Mouse (Mus musculus): Measurements from ENCODE around the gene 4930519P11Rik.

Gene 4930519P11Rik

GRCm38 (mm10) chr2:154583906-154584872 is 29.0 kb downstream of the 4930519P11Rik start:
- no peak for DNase-seq (ENCODE audit: low spot score)

- no peak for DNase-seq (ENCODE audit: low spot score)
Observed at GRCm38 (mm10) chr2:154581421-154581820, 31.8 kb downstream of the 4930519P11Rik start.

- DNase-seq (ENCODE audit: low spot score) = no peak
Observed at GRCm38 (mm10) chr2:154580586-154580985, 32.7 kb downstream of the 4930519P11Rik start.

GRCm38 (mm10) chr2:154577744-154578067 is 35.5 kb downstream of the 4930519P11Rik start:
- DNase-seq (ENCODE audit: low spot score) = no peak

- DNase-seq (ENCODE audit: low spot score) = no peak
Observed at GRCm38 (mm10) chr2:154576876-154577743, 36.1 kb downstream of the 4930519P11Rik start.

GRCm38 (mm10) chr2:154574271-154574670 is 39.0 kb downstream of the 4930519P11Rik start:
- DNase-seq (ENCODE audit: low spot score) = no peak

- no peak for DNase-seq (ENCODE audit: low spot score)
Observed at GRCm38 (mm10) chr2:154572996-154573395, 40.2 kb downstream of the 4930519P11Rik start.

GRCm38 (mm10) chr2:154571976-154572375 is 41.3 kb downstream of the 4930519P11Rik start:
- DNase-seq (ENCODE audit: low spot score) = no peak

- no peak for DNase-seq (ENCODE audit: low spot score)
Observed at GRCm38 (mm10) chr2:154571266-154571665, 42.0 kb downstream of the 4930519P11Rik start.

- DNase-seq (ENCODE audit: low spot score) = no peak
Observed at GRCm38 (mm10) chr2:154570666-154571065, 42.6 kb downstream of the 4930519P11Rik start.

- DNase-seq (ENCODE audit: low spot score) = peak; percentile 95
Observed at GRCm38 (mm10) chr2:154569836-154570286, 43.4 kb downstream of the 4930519P11Rik start, which contains the start of gene E2f1. Gene E2f1, minus strand, starts transcription at chr2:154569892.

- peak; percentile 73 for DNase-seq (ENCODE audit: low spot score)
Observed at GRCm38 (mm10) chr2:154569071-154569748, 44.0 kb downstream of the 4930519P11Rik start.

GRCm38 (mm10) chr2:154568329-154569070 is 44.7 kb downstream of the 4930519P11Rik start:
- DNase-seq (ENCODE audit: low spot score) = no peak

- DNase-seq (ENCODE audit: low spot score) = no peak
Observed at GRCm38 (mm10) chr2:154567766-154568165, 45.5 kb downstream of the 4930519P11Rik start.

GRCm38 (mm10) chr2:154566641-154567040 is 46.6 kb downstream of the 4930519P11Rik start:
- no peak for DNase-seq (ENCODE audit: low spot score)

- no peak for DNase-seq (ENCODE audit: low spot score)
Observed at GRCm38 (mm10) chr2:154565562-154565961, 47.7 kb downstream of the 4930519P11Rik start.

GRCm38 (mm10) chr2:154563612-154564170 is 49.5 kb downstream of the 4930519P11Rik start:
- DNase-seq (ENCODE audit: low spot score) = no peak

Measured in c-Kit-positive CD71-positive TER-119-positive erythroid progenitor cells, embryonic 14.5 days (primary cell).